Mouse (Mus musculus) adrenal gland, postnatal 4 days (tissue): ENCODE measurements around the gene Esp4. TPM values are rescaled to one million over a fixed set of nuclear protein-coding genes. Genes with fewer than 3 reads are reported as not detected.
"Not testable (repeated sequence)": the region's sequence is repeated elsewhere in the genome, so short reads cannot be mapped to it uniquely, and the experiment has no call there.

Source experiments
- DNase-seq, 2 experiments: peaks; one replicate each; pipeline ENCODE4 v3.0.0; 2021 to 2022; ENCODE audit warnings: low spot score in 2 of 2, mixed read lengths in 2 of 2
- long read RNA-seq, 2 experiments: library from polyadenylated mRNA; stranded (forward); transcript quantifications; one replicate each; pipeline ENCODE4 v2.0.0; 2021
- total RNA-seq, 2 experiments: library from RNA; stranded (reverse); gene quantifications; 2 replicates each; pipeline ENCODE4 v1.2.3; 2021

The Esp4 gene
- not detected for total RNA-seq
- long read RNA-seq, experiment 1, result 0 reads
- long read RNA-seq, experiment 2, result 0 reads

DNA sequence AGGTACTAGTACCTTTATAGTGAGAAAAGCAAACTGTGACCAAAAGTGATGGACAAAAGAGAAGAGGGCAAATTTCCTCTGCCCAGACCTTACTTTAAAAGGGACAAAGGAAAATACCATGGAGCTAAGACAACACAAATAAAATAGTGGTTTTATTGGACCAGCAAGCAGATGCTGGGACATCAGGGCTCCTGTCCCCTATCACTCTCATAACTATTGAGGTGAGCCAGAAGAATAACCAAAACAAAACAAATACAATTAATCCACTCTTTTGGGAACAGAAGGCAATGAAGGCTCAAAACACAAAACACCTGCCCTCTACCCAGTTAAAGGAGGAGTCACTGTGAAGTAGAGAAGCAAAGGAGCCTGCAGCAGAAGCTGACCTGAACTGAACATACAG, at the start of gene Esp4:
TSS of gene Esp4 (plus strand) at position 301 of the 400 bp plus-strand sequence.
- no peak for DNase-seq

GRCm38 (mm10) chr17:40553470-40553869, 44.9 kb upstream of the Esp4 start:
- no peak for DNase-seq

- no peak for DNase-seq
Measured at GRCm38 (mm10) chr17:40561207-40561606, 37.2 kb upstream of the Esp4 start, which contains the start of gene Esp6. Esp6 (plus strand) TSS chr17:40561507.

GRCm38 (mm10) chr17:40583906-40584305, 14.5 kb upstream of the Esp4 start:
- not testable (repeated sequence) for DNase-seq

- DNase-seq, result no peak
Measured at GRCm38 (mm10) chr17:40591297-40591696, 7.1 kb upstream of the Esp4 start.

DNA sequence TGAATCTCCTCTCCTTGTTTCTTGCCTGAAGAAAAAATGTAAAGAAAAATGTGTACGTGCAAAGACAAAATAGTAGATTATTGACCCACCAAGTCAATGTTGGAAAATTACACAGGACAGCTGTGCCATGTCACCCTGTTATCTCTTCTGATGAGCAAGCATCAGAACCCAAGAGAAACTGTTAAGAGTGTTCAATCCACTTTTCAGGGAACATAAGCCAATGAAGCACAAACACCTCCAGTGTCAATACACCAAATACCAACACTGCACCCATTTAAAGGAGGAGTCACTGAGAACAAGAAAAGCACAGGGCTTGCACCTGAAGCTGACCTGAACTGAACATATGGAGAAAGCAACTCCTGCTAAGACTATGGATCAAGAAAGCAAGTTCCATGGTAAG, 33.4 kb downstream of the Esp4 start, which contains the start of gene Esp3:
TSS of gene Esp3 (plus strand) at position 301 of the 400 bp plus-strand sequence.
- DNase-seq, result not testable (repeated sequence)

Other genes starting within 250 kb of the Esp4 start
- not detected for gene Esp8, start 78.6 kb upstream of the Esp4 start, total RNA-seq
- not detected for gene Esp6, start 37.1 kb upstream of the Esp4 start, total RNA-seq
- gene Esp3, start 33.5 kb downstream of the Esp4 start, total RNA-seq, result not detected
- not detected for gene Esp1, start 128.5 kb downstream of the Esp4 start, total RNA-seq
- gene Crisp2, start 208.4 kb downstream of the Esp4 start, total RNA-seq, result not detected
- 10 to 100 TPM in 1 of 2 experiments, 1 to 10 TPM in 1; 3.7 to 11.7 TPM for gene Rhag, start 212.5 kb downstream of the Esp4 start, total RNA-seq